Comparison of ENCODE assay signal across 8 mouse cellular contexts in the genomic region with DNA sequence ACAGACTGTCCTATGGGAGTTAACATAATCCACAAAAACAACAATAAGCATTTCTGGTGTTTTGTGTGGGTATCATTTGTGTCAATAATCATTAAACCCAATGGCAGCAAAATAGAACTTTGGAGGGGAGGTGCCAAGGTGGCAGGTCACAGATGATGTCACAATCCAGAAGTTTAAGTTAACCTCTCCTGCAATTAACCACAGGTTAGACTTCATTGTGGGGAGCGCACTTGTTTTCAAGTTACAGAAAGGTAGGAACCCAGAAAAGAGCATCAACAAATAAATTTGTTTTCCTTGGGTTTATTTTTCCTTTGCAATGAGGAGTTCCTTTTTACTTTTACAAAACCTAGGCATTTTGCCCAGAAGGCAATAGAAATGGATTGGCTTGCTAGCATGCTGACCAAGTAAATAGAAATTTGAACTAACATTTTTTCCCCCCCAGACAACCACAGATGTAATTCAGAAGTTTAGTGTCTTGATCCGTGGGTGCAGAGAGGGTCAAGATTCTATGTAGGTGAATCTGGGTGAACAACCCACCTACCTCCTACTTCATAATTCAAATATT. TPM values are rescaled to one million over a fixed set of nuclear protein-coding genes. Genes with fewer than 3 reads are reported as not detected.
A peak's percentile ranks its signal among the peaks of the same experiment; 100 is the strongest.
DNase-seq lines count a peak whose midpoint lies in the region; ATAC-seq and TF ChIP-seq lines count a peak whose summit lies in the region.

Gene Sgms2, minus strand, starts transcription at position 51 of the 565 bp plus-strand sequence.

- WGBS in heart, embryonic 10.5 days, result 81% methylated on average over 2 of the region's 2 CpGs
- WGBS in hindbrain, embryonic 11.5 days, result 95% methylated on average over 2 of the region's 2 CpGs
- WGBS in midbrain, embryonic 11.5 days, result 87% methylated on average over 2 of the region's 2 CpGs

- H3K27me3 ChIP-seq in heart, embryonic 10.5 days (ENCODE audit: insufficient read depth, poor library complexity, severe bottlenecking), result peaks cover 59% of the 10 kb centered on the region
- no peaks in the 10 kb centered on the region for H3K27me3 ChIP-seq in Patski
- peaks cover 23% of the 10 kb centered on the region for H3K27me3 ChIP-seq in hindbrain, embryonic 11.5 days (ENCODE audit: control insufficient read depth, insufficient read depth, low read length)
- peaks cover 30% of the 10 kb centered on the region for H3K27me3 ChIP-seq in midbrain, embryonic 11.5 days (ENCODE audit: control insufficient read depth, insufficient read depth, low read length)

- intact Hi-C loops in heart, postnatal 10 days (cut with DNase I), result loop anchor here (2.0 kb wide), 1 partner anchor 171 kb away; no protein-coding TSS in a partner anchor
- intact Hi-C loops in left cerebral cortex, postnatal 14 days (cut with DNase I), result no loop called here

- H3K9ac ChIP-seq in hindbrain, embryonic 11.5 days (ENCODE audit: low read depth, low read length), result peak within 1 kb of the TSS; percentile 56
- peak within 1 kb of the TSS; percentile 69 for H3K9ac ChIP-seq in midbrain, embryonic 11.5 days (ENCODE audit: low read length)

- H3K27ac ChIP-seq in heart, embryonic 10.5 days, result peak within 1 kb of the TSS; percentile 89
- H3K27ac ChIP-seq in hindbrain, embryonic 11.5 days (ENCODE audit: low read depth, low read length), result no peak within 1 kb of the TSS
- H3K27ac ChIP-seq in midbrain, embryonic 11.5 days (ENCODE audit: low read depth, low read length), result no peak within 1 kb of the TSS

- peak within 1 kb of the TSS; percentile 86 for H3K4me3 ChIP-seq in heart, embryonic 10.5 days
- peak within 1 kb of the TSS; percentile 63 for H3K4me3 ChIP-seq in hindbrain, embryonic 11.5 days (ENCODE audit: low read depth, low read length)
- H3K4me3 ChIP-seq in midbrain, embryonic 11.5 days (ENCODE audit: low read depth, low read length), result peak within 1 kb of the TSS; percentile 76

- peak within 1 kb of the TSS; percentile 96 for H3K4me2 ChIP-seq in hindbrain, embryonic 11.5 days (replicated peaks; ENCODE audit: low read depth, low read length)
- peak within 1 kb of the TSS; percentile 95 for H3K4me2 ChIP-seq in midbrain, embryonic 11.5 days

- no peak for TF ChIP-seq CTCF in Patski (IDR thresholded peaks at IDR 0.05)

- ATAC-seq in Patski, result no peak
- no peak for ATAC-seq in hindbrain, embryonic 11.5 days (ENCODE audit: low FRiP score)
- no peak for ATAC-seq in midbrain, embryonic 11.5 days (ENCODE audit: low FRiP score)

- POLR2A ChIA-PET in Patski (lab: Charles Lee), result no interaction called here

- H3K9me3 ChIP-seq in heart, embryonic 10.5 days, result no peaks in the 10 kb centered on the region
- H3K9me3 ChIP-seq in hindbrain, embryonic 11.5 days (ENCODE audit: control insufficient read depth, low read length), result no peaks in the 10 kb centered on the region
- H3K9me3 ChIP-seq in midbrain, embryonic 11.5 days (ENCODE audit: control insufficient read depth, low read length), result no peaks in the 10 kb centered on the region

- H3K4me1 ChIP-seq in heart, embryonic 10.5 days, result peaks cover 9% of the 10 kb centered on the region
- H3K4me1 ChIP-seq in hindbrain, embryonic 11.5 days (replicated peaks; ENCODE audit: control insufficient read depth, insufficient read depth, low read length), result no peaks in the 10 kb centered on the region; the same call in 1 of the 2 replicates
- peaks cover 8% of the 10 kb centered on the region for H3K4me1 ChIP-seq in midbrain, embryonic 11.5 days (ENCODE audit: control insufficient read depth, insufficient read depth, low read length)

- CTCF ChIA-PET in Patski (lab: Charles Lee), result no interaction called here

- H3K36me3 ChIP-seq in heart, embryonic 10.5 days, result no peaks in the 10 kb centered on the region
- no peaks in the 10 kb centered on the region for H3K36me3 ChIP-seq in hindbrain, embryonic 11.5 days (ENCODE audit: control insufficient read depth, insufficient read depth, low read length)
- no peaks in the 10 kb centered on the region for H3K36me3 ChIP-seq in midbrain, embryonic 11.5 days (ENCODE audit: control insufficient read depth, insufficient read depth, low read length)

- DNase-seq in heart, embryonic 10.5 days (ENCODE audit: low spot score), result no peak
- no peak for DNase-seq in heart, postnatal 10 days
- DNase-seq in Patski (ENCODE audit: low read depth, low spot score), result no peak
- no peak for DNase-seq in hindbrain, embryonic 11.5 days (ENCODE audit: low spot score)
- DNase-seq in midbrain, embryonic 11.5 days (ENCODE audit: low spot score, missing footprints), result no peak
- DNase-seq in embryo, embryonic 9.5 days (ENCODE audit: extremely low spot score), result no peak
- DNase-seq in left cerebral cortex, postnatal 14 days (ENCODE audit: low spot score in 2 of 2), result no peak
- no peak for DNase-seq in thymus, postnatal 36 days

- in situ Hi-C loops in Patski (cut with MboI; ENCODE audit: low pct_unique_long_range_greater_than_20kb), result no loop called here

RNA-seq across cellular contexts. Expression of gene Sgms2, which starts in this region (rescaled TPM):
- 1.4 and 1.9 TPM in 2 replicates for polyA plus RNA-seq in heart, embryonic 10.5 days (2016; fragmentation: Nextera tagmentation; extraction: Ambion mirVana)
- 1 to 10 TPM; 4.3 to 6.2 TPM for total RNA-seq in heart, postnatal 10 days (2021)
- 39.7 TPM for polyA plus RNA-seq in Patski (2021)
- 1.0 and 2.0 TPM in 2 replicates for polyA plus RNA-seq in hindbrain, embryonic 11.5 days (2014; fragmentation: Nextera tagmentation; extraction: Ambion mirVana)
- polyA plus RNA-seq in midbrain, embryonic 11.5 days (2014; fragmentation: Nextera tagmentation; extraction: Ambion mirVana), result 0.70 and 1.1 TPM in 2 replicates
- 1 to 10 TPM; 3.5 to 4.1 TPM for total RNA-seq in left cerebral cortex, postnatal 14 days (2021)

Comparison
In these comparisons a context has a peak if more than half of its experiments do, and no peak if none do; other contexts are left out.
1. RNA of gene Sgms2 (polyA plus RNA-seq): 39.7 TPM in Patski (single experiment); 1.4 to 1.9 TPM in heart, embryonic 10.5 days, 1.0 to 2.0 TPM in hindbrain, embryonic 11.5 days and 0.70 to 1.1 TPM in midbrain, embryonic 11.5 days; every median in the first group is over 10 times any median in the second.
2. Peak in every context shown above with its lines, with median percentiles within 50 percentile points of each other: H3K4me3 ChIP-seq.